Mouse (Mus musculus): ENCODE data around the gene Dtnbp1.

- TF ChIP-seq POLR2A (IDR thresholded peaks at IDR 0.05; ENCODE audit: low read depth, low read length) (no peak), CTCF (IDR thresholded peaks at IDR 0.05; ENCODE audit: extremely low read depth, insufficient read depth, insufficient read length, insufficient replicate concordance) (no peak)
Measured at GRCm38 (mm10) chr13:44979433-44979832, 22.5 kb downstream of the Dtnbp1 start.

All from spleen, adult 2 months (tissue).